Mouse (Mus musculus) intestine, postnatal 0 days (tissue): Measurements from ENCODE around the gene Hyls1. TPM values are rescaled to one million over a fixed set of nuclear protein-coding genes. Genes with fewer than 3 reads are reported as not detected.
A peak's percentile ranks its signal among the peaks of the same experiment; 100 is the strongest.

ENCODE experiments used
- ATAC-seq: fragments of 200-750 bp; cut with Nextera tagmentation; 2 replicates; pipeline ENCODE4 v1.8.0; 2017; ENCODE audit warnings: mild to moderate bottlenecking, moderate TSS enrichment, moderate library complexity
- H3K27ac ChIP-seq: fragments of 300-500 bp; sonication (generic); 2 replicates; pipeline ENCODE4 v1.5.1; 2014; ENCODE audit warnings: mild to moderate bottlenecking, low read depth, low read length, moderate library complexity
- H3K27me3 ChIP-seq: fragments of 300-500 bp; sonication (generic); replicated peaks from 2 replicates; pipeline ENCODE4 v1.6.1; 2014; ENCODE audit warnings: low read length, mixed read lengths; ENCODE audit not compliant: control insufficient read depth, insufficient read depth
- H3K36me3 ChIP-seq: fragments of 300-500 bp; sonication (generic); 2 replicates; pipeline ENCODE4 v1.6.1; 2014; ENCODE audit warnings: mild to moderate bottlenecking, moderate library complexity; ENCODE audit not compliant: control insufficient read depth, insufficient read depth
- H3K4me1 ChIP-seq: fragments of 300-500 bp; sonication (generic); replicated peaks from 2 replicates; pipeline ENCODE4 v1.6.1; 2014; ENCODE audit warnings: antibody characterized with exemption, low read length, mixed read lengths; ENCODE audit not compliant: control insufficient read depth, insufficient read depth
- H3K4me2 ChIP-seq: fragments of 300-500 bp; sonication (generic); replicated peaks from 2 replicates; pipeline ENCODE4 v1.6.1; 2014; ENCODE audit warnings: low read depth, mild to moderate bottlenecking, moderate library complexity
- H3K4me3 ChIP-seq: fragments of 300-500 bp; sonication (generic); 2 replicates; pipeline ENCODE4 v1.5.1; 2014; ENCODE audit warnings: low read depth, low read length
- H3K9ac ChIP-seq: fragments of 300-500 bp; sonication (generic); 2 replicates; pipeline ENCODE4 v1.6.1; 2014; ENCODE audit warnings: mild to moderate bottlenecking, low read depth, low read length
- H3K9me3 ChIP-seq: fragments of 300-500 bp; sonication (generic); 2 replicates; pipeline ENCODE4 v1.6.1; 2016; ENCODE audit warnings: mixed run types; ENCODE audit not compliant: control insufficient read depth
- CTCF ChIP-seq: sonication (generic); IDR thresholded peaks from 2 replicates; pipeline ENCODE4 v1.5.1; 2016; ENCODE audit warnings: low read depth, mild to moderate bottlenecking, control low read depth, antibody characterized with exemption, moderate library complexity
- WGBS: fragments of 180-500 bp; shearing (Covaris S2); extraction: QIAGEN DNeasy Blood & Tissue Kit; methylation state at CpG from one replicate; pipeline ENCODE4 v1.1.7; 2014; 5-methylcytosine and 5-hydroxymethylcytosine counted together
- polyA plus RNA-seq: library from polyadenylated mRNA; unstranded; fragments of >200 nt; fragmentation: Nextera tagmentation; extraction: Ambion mirVana; gene quantifications from 2 replicates; pipeline ENCODE4 v1.2.1, GENCODE M21; 2015

Gene Hyls1
- polyA plus RNA-seq, 1 experiment from 2014 or later: 4.9 TPM

- no peak for ATAC-seq
- Histone ChIP-seq H3K9me3 (no peaks in the 10 kb centered on the region), H3K27ac (no peak overlapping the region; the same call in 1 of the 2 replicates), H3K36me3 (no peaks in the 10 kb centered on the region), H3K9ac (no peak overlapping the region), H3K4me2 (no peak overlapping the region), H3K27me3 (no peaks in the 10 kb centered on the region), H3K4me3 (no peak overlapping the region), H3K4me1 (no peaks in the 10 kb centered on the region)
- whole genome bisulfite sequencing: 68% methylated on average over 13 of the region's 13 CpGs
- TF ChIP-seq CTCF: no peak
Observed at GRCm38 (mm10) chr9:35539001-35539750, 31.0 kb downstream of the Hyls1 start.

- H3K4me3 ChIP-seq: no peak overlapping the region
- no peak overlapping the region for H3K4me2 ChIP-seq
- TF ChIP-seq CTCF: no peak
- H3K9me3 ChIP-seq: no peaks in the 10 kb centered on the region
- no peaks in the 10 kb centered on the region for H3K4me1 ChIP-seq
- no peak overlapping the region for H3K9ac ChIP-seq
- no peaks in the 10 kb centered on the region for H3K36me3 ChIP-seq
- no peak for ATAC-seq
- no peak overlapping the region for H3K27ac ChIP-seq
- 72% methylated on average over 4 of the region's 4 CpGs for WGBS
- H3K27me3 ChIP-seq: no peaks in the 10 kb centered on the region
Observed at GRCm38 (mm10) chr9:35535876-35536275, 34.3 kb downstream of the Hyls1 start.

- H3K4me2 ChIP-seq: no peak overlapping the region
- H3K4me1 ChIP-seq: no peaks in the 10 kb centered on the region
- ATAC-seq: peak; percentile 72
- no peak overlapping the region for H3K27ac ChIP-seq
- H3K4me3 ChIP-seq: no peak overlapping the region
- peak; percentile 92 for TF ChIP-seq CTCF
- WGBS: 1% methylated on average over 2 of the region's 2 CpGs
- no peaks in the 10 kb centered on the region for H3K36me3 ChIP-seq
- H3K27me3 ChIP-seq: no peaks in the 10 kb centered on the region
- no peaks in the 10 kb centered on the region for H3K9me3 ChIP-seq
- no peak overlapping the region for H3K9ac ChIP-seq
Observed at GRCm38 (mm10) chr9:35535110-35535509, 35.1 kb downstream of the Hyls1 start.

GRCm38 (mm10) chr9:35533266-35533665, 36.9 kb downstream of the Hyls1 start:
- Histone ChIP-seq H3K9ac (no peak overlapping the region), H3K4me3 (no peak overlapping the region), H3K4me2 (no peak overlapping the region), H3K27ac (no peak overlapping the region), H3K4me1 (no peaks in the 10 kb centered on the region), H3K27me3 (no peaks in the 10 kb centered on the region), H3K36me3 (no peaks in the 10 kb centered on the region), H3K9me3 (no peaks in the 10 kb centered on the region)
- 65% methylated on average over 9 of the region's 9 CpGs for WGBS
- TF ChIP-seq CTCF: no peak
- no peak for ATAC-seq

GRCm38 (mm10) chr9:35529796-35530195, 40.4 kb downstream of the Hyls1 start:
- no peak for ATAC-seq
- TF ChIP-seq CTCF: no peak
- Histone ChIP-seq H3K4me1 (no peaks in the 10 kb centered on the region), H3K9me3 (no peaks in the 10 kb centered on the region), H3K27me3 (no peaks in the 10 kb centered on the region), H3K36me3 (no peaks in the 10 kb centered on the region), H3K4me3 (no peak overlapping the region), H3K27ac (no peak overlapping the region), H3K9ac (no peak overlapping the region), H3K4me2 (no peak overlapping the region)
- 11% methylated on average over 1 of the region's 1 CpGs for WGBS

- Histone ChIP-seq H3K9ac (no peak overlapping the region), H3K36me3 (no peaks in the 10 kb centered on the region), H3K27me3 (no peaks in the 10 kb centered on the region), H3K9me3 (no peaks in the 10 kb centered on the region), H3K27ac (no peak overlapping the region), H3K4me2 (no peak overlapping the region), H3K4me1 (no peaks in the 10 kb centered on the region), H3K4me3 (no peak overlapping the region)
- ATAC-seq: no peak
- no peak for TF ChIP-seq CTCF
- WGBS: 78% methylated on average over 3 of the region's 3 CpGs
Observed at GRCm38 (mm10) chr9:35529141-35529540, 41.1 kb downstream of the Hyls1 start.
